12 mouse cellular contexts compared by ENCODE assay signal in the genomic region with DNA sequence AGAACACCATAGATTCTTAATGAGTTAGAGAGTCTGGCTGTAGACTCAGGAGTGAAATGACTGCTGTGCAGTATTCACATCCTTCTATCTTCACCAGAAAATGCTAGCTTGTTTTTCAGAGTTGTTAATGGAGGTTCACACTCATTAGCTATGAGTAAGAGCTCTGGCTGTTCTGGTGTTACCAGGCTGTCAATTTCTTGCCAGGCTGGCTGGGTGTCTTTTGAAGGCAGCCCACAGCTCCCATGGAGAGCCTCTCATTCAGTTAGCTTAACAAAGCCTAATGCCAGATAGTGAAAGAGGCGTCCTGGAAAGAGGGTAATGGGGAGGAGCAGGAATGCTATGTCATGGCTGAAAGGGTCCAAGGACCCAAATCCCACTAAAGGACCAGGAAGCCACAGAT. TPM values are rescaled to one million over a fixed set of nuclear protein-coding genes. Genes with fewer than 3 reads are reported as not detected.
A peak's percentile ranks its signal among the peaks of the same experiment; 100 is the strongest.
DNase-seq lines count a peak whose midpoint lies in the region; ATAC-seq lines count a peak whose summit lies in the region.
"Had no signal": no experiment of that assay in that cellular context is flagged by ENCODE, and none has a peak within 500 bp of the region (broad histone marks: within the 10 kb centered on the region; RNA-seq: fewer than 3 reads in every experiment).

No protein-coding gene starts in this region.

- peak; percentile 38 for ATAC-seq in frontal cortex, adult (ENCODE audit: low TSS enrichment)
- ATAC-seq in hindbrain, embryonic 12.5 days (ENCODE audit: low FRiP score), result peak; percentile 72
- peak; percentile 32; the same call in 1 of the 2 replicates for ATAC-seq in midbrain, embryonic 15.5 days (replicated peaks)
- ATAC-seq in heart, embryonic 12.5 days (ENCODE audit: insufficient number of reproducible peaks, low FRiP score), result no peak
- ATAC-seq: CD4-positive, CD25-positive, alpha-beta regulatory T cell, adult 4 months; intestine, postnatal 0 days; liver, embryonic 12.5 days had no signal

- no peak overlapping the region for H3K4me3 ChIP-seq in hindbrain, embryonic 12.5 days
- no peak overlapping the region for H3K4me3 ChIP-seq in midbrain, embryonic 15.5 days
- no peak overlapping the region for H3K4me3 ChIP-seq in heart, embryonic 12.5 days
- H3K4me3 ChIP-seq: embryonic facial prominence, embryonic 13.5 days; heart, embryonic 15.5 days; liver, embryonic 12.5 days had no signal

- no peak overlapping the region for H3K4me2 ChIP-seq in hindbrain, embryonic 12.5 days (replicated peaks)
- no peak overlapping the region for H3K4me2 ChIP-seq in midbrain, embryonic 15.5 days
- no peak overlapping the region for H3K4me2 ChIP-seq in heart, embryonic 12.5 days
- H3K4me2 ChIP-seq: embryonic facial prominence, embryonic 13.5 days; heart, embryonic 15.5 days; liver, embryonic 12.5 days had no signal

- DNase-seq in frontal cortex, postnatal 14 days (ENCODE audit: low spot score in 2 of 2), result no peak
- DNase-seq in cerebellum, postnatal 14 days, result peak; percentile 26 to 40
- DNase-seq in adrenal gland, adult 8-10 months, result no peak

- 9% methylated on average over 1 of the region's 1 CpGs for WGBS in hindbrain, embryonic 12.5 days
- WGBS in midbrain, embryonic 15.5 days, result 0% methylated on average over 1 of the region's 1 CpGs
- WGBS in heart, embryonic 12.5 days, result 12% methylated on average over 1 of the region's 1 CpGs

- no peak overlapping the region for H3K9ac ChIP-seq in hindbrain, embryonic 12.5 days
- no peak overlapping the region for H3K9ac ChIP-seq in midbrain, embryonic 15.5 days
- no peak overlapping the region for H3K9ac ChIP-seq in heart, embryonic 12.5 days
- H3K9ac ChIP-seq: embryonic facial prominence, embryonic 13.5 days; heart, embryonic 15.5 days; liver, embryonic 12.5 days had no signal

- peaks cover 7% of the 10 kb centered on the region; the same call in 1 of the 2 replicates for H3K4me1 ChIP-seq in hindbrain, embryonic 12.5 days
- H3K4me1 ChIP-seq in midbrain, embryonic 15.5 days, result peaks cover 20% of the 10 kb centered on the region
- H3K4me1 ChIP-seq in heart, embryonic 12.5 days (replicated peaks), result 0 out of 2 replicates have a peak, but pooled peaks cover 11% of the 10 kb centered on the region
- H3K4me1 ChIP-seq: embryonic facial prominence, embryonic 13.5 days had no signal

- no peaks in the 10 kb centered on the region for H3K9me3 ChIP-seq in hindbrain, embryonic 12.5 days (replicated peaks)
- no peaks in the 10 kb centered on the region for H3K9me3 ChIP-seq in midbrain, embryonic 15.5 days
- no peaks in the 10 kb centered on the region for H3K9me3 ChIP-seq in heart, embryonic 12.5 days (replicated peaks)
- H3K9me3 ChIP-seq: embryonic facial prominence, embryonic 13.5 days; heart, embryonic 15.5 days; liver, embryonic 12.5 days had no signal

- H3K27ac ChIP-seq in hindbrain, embryonic 12.5 days, result peak overlapping the region; percentile 12; the same call in 1 of the 2 replicates
- no peak overlapping the region for H3K27ac ChIP-seq in midbrain, embryonic 15.5 days
- no peak overlapping the region for H3K27ac ChIP-seq in heart, embryonic 12.5 days (ENCODE audit: poor library complexity, severe bottlenecking)
- H3K27ac ChIP-seq: embryonic facial prominence, embryonic 13.5 days; heart, embryonic 15.5 days; liver, embryonic 12.5 days had no signal

- no peaks in the 10 kb centered on the region for H3K36me3 ChIP-seq in hindbrain, embryonic 12.5 days
- no peaks in the 10 kb centered on the region for H3K36me3 ChIP-seq in midbrain, embryonic 15.5 days (replicated peaks)
- H3K36me3 ChIP-seq in heart, embryonic 12.5 days, result no peaks in the 10 kb centered on the region
- H3K36me3 ChIP-seq: embryonic facial prominence, embryonic 13.5 days; heart, embryonic 15.5 days; liver, embryonic 12.5 days had no signal

- H3K27me3 ChIP-seq in hindbrain, embryonic 12.5 days, result no peaks in the 10 kb centered on the region
- no peaks in the 10 kb centered on the region for H3K27me3 ChIP-seq in midbrain, embryonic 15.5 days (replicated peaks)
- H3K27me3 ChIP-seq in heart, embryonic 12.5 days (replicated peaks), result no peaks in the 10 kb centered on the region
- H3K27me3 ChIP-seq: embryonic facial prominence, embryonic 13.5 days; heart, embryonic 15.5 days; liver, embryonic 12.5 days had no signal

RNA-seq across cellular contexts. Expression of gene Herc3, which starts 6.7 kb away (rescaled TPM):
- 17.6 and 18.3 TPM in 2 replicates for polyA plus RNA-seq in hindbrain, embryonic 12.5 days (2016; fragmentation: Nextera tagmentation; extraction: Ambion mirVana)
- polyA plus RNA-seq in midbrain, embryonic 15.5 days (2015; fragmentation: Nextera tagmentation; extraction: Ambion mirVana), result 28.4 and 31.3 TPM in 2 replicates
- polyA plus RNA-seq in heart, embryonic 12.5 days (2016; fragmentation: Nextera tagmentation; extraction: Ambion mirVana), result 38.3 and 39.2 TPM in 2 replicates
- total RNA-seq in adrenal gland, adult 8-10 months (2022), result 10 to 100 TPM; 16.0 to 37.9 (median 23.6) TPM

Comparison
In these comparisons a context has a peak if more than half of its experiments do, and no peak if none do; other contexts are left out.
1. DNase-seq: peak in cerebellum, postnatal 14 days (2 of 2); none in frontal cortex, postnatal 14 days (0 of 2) and adrenal gland, adult 8-10 months (single experiment).